Mouse (Mus musculus): ENCODE measurements around the gene Ano3. TPM values are rescaled to one million over a fixed set of nuclear protein-coding genes. Genes with fewer than 3 reads are reported as not detected.
"Not testable (repeated sequence)": the region's sequence is repeated elsewhere in the genome, so short reads cannot be mapped to it uniquely, and the experiment has no call there.

The Ano3 gene
- 0.55 and 0.80 TPM in 2 replicates for polyA plus RNA-seq (2016; fragmentation: Nextera tagmentation; extraction: Ambion mirVana)

DNA sequence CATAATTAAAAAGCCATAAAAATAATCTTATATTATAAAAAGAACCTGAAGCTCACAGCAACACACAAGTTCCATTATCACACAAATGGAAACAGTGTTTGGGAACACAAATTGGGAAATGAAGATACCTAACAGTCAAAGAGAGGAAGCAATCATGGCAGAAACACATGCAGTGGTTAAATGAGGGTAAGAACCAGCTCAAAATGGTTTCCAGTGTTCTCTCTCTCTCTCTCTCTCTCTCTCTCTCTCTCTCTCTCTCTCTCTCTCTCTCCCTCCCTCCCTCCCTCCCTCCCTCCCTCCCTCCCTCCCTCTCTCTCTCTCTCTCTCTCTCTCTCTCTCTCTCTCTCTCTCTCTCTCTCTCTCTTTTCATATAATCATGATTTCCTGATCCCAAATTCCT, at the start of gene Ano3:
Ano3 (minus strand) TSS at position 101 of the 400 bp plus-strand sequence.
- H3K27me3 ChIP-seq (ENCODE audit: insufficient read depth, poor library complexity, severe bottlenecking); H3K36me3 ChIP-seq; H3K27ac ChIP-seq; H3K4me1 ChIP-seq; H3K9me3 ChIP-seq; DNase-seq (ENCODE audit: low spot score): not testable (repeated sequence)
- peak within 1 kb of the TSS; percentile 49 for H3K4me3 ChIP-seq

DNA sequence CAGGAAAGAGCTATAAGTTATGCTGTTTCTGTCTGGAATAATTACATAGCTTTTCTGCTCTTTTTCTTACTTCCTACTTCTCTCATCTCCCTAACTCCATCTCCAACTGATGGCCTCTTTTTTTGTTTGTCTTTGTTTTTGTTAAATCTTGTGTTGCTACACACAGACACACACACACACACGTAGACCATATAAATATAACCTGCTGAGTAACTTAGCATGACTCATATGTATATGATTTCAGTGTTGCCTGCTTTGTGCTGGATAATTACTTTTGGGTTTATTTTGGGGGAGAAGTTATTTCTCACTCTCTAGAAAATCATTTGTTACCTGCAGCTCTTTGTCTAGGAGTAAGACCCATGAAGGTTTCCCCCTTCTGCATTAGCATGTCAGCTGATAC, 39.3 kb upstream of the Ano3 start:
- Histone ChIP-seq H3K4me1 (no peaks in the 10 kb centered on the region), H3K27ac (no peak overlapping the region), H3K4me3 (no peak overlapping the region), H3K9me3 (no peaks in the 10 kb centered on the region), H3K27me3 (ENCODE audit: insufficient read depth, poor library complexity, severe bottlenecking) (no peaks in the 10 kb centered on the region), H3K36me3 (no peaks in the 10 kb centered on the region)
- 80% methylated on average over 1 of the region's 1 CpGs for WGBS
- DNase-seq (ENCODE audit: low spot score): no peak

DNA sequence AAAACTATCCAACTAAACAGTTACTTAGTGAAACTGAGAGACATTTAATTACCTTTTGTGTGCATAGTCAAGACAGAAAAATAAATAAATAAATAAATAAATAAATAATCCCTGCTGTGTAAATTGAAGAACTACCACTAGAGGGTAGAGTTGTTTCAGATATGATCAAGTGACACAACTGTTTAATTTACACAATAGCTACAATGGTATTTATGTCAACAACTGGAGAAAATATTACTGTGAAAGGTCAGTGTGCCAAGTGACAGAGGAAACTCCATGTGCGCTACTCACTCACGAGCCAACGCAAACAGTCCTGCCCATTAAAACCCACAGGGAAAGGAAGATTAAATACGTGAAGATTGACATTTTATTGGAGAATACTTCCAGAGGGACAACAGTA, 38.8 kb upstream of the Ano3 start:
- Histone ChIP-seq H3K27ac (no peak overlapping the region), H3K4me1 (no peaks in the 10 kb centered on the region), H3K9me3 (no peaks in the 10 kb centered on the region), H3K36me3 (no peaks in the 10 kb centered on the region), H3K4me3 (no peak overlapping the region), H3K27me3 (ENCODE audit: insufficient read depth, poor library complexity, severe bottlenecking) (no peaks in the 10 kb centered on the region)
- WGBS: 81% methylated on average over 4 of the region's 4 CpGs
- DNase-seq (ENCODE audit: low spot score): no peak

DNA sequence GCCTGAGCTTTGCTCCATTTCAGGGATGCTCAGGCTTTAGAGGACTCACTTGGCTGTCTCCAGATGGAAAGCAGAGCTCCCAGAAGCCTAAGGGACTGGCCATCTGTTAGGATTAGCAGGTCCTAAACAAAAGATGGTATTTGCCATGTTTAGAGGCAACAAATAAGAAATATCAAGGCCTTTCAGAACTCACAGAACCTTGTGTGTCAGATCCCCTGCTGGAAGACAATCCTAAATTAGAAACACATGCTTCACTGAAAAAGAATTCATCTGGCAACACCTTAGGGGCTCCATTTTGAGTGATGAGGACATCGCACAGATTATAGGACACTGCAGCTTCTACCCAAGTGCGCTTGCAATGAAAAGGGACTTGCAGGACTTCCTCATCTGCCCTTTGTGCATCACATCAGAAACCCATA, 35.1 kb upstream of the Ano3 start:
- 86% methylated on average over 2 of the region's 2 CpGs for WGBS

DNA sequence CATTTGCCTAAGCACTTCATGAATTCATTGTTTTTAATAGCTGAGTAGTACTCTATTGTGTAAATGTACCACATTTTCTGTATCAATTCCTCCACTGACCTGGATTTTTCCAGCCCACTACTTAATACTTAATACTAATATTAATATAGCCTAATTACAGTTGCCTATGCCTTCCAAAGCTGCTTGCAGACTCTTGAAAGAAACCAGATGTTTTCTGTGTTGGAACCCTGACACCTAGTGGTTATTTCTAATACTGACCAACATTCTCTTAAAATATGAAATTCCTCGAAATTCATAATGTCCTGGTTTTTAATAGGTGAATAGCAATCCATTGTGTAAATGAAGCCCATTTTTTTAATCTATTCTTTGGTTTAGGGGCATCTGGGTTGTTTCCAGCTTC, 31.0 kb upstream of the Ano3 start:
- Histone ChIP-seq H3K4me1 (no peaks in the 10 kb centered on the region), H3K36me3 (no peaks in the 10 kb centered on the region), H3K27me3 (ENCODE audit: insufficient read depth, poor library complexity, severe bottlenecking) (no peaks in the 10 kb centered on the region), H3K27ac (no peak overlapping the region), H3K4me3 (no peak overlapping the region), H3K9me3 (no peaks in the 10 kb centered on the region)
- WGBS: 40% methylated on average over 1 of the region's 1 CpGs
- DNase-seq (ENCODE audit: low spot score): no peak

More for the DNA sequence above, 35.1 kb upstream of the Ano3 start:
- no peak overlapping the region for H3K4me3 ChIP-seq
- H3K9me3 ChIP-seq: no peaks in the 10 kb centered on the region
- H3K36me3 ChIP-seq: no peaks in the 10 kb centered on the region
- no peak overlapping the region for H3K27ac ChIP-seq
- no peaks in the 10 kb centered on the region for H3K4me1 ChIP-seq
- no peaks in the 10 kb centered on the region for H3K27me3 ChIP-seq (ENCODE audit: insufficient read depth, poor library complexity, severe bottlenecking)
- DNase-seq (ENCODE audit: low spot score): no peak

DNA sequence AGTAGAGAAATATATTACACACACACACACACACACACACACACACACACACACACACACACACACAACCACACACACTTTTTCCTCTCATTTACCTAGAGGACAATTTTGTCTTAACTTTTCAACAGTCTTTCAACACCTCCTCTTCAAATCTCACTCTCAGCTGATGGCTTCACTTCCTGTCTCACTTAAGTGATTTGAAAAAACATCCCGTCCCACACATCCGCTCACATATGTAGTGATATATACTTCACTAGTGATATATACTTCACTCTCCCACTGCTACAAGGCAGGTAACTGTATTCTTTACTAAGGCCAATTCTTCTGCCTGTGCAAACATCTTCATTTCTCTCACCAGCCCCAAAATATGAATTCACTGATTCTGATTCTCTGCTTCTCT, 28.9 kb upstream of the Ano3 start:
- Histone ChIP-seq H3K4me3 (no peak overlapping the region), H3K36me3 (no peaks in the 10 kb centered on the region), H3K27me3 (ENCODE audit: insufficient read depth, poor library complexity, severe bottlenecking) (no peaks in the 10 kb centered on the region), H3K4me1 (no peaks in the 10 kb centered on the region), H3K27ac (no peak overlapping the region), H3K9me3 (no peaks in the 10 kb centered on the region)
- 44% methylated on average over 2 of the region's 2 CpGs for WGBS
- DNase-seq (ENCODE audit: low spot score): no peak

DNA sequence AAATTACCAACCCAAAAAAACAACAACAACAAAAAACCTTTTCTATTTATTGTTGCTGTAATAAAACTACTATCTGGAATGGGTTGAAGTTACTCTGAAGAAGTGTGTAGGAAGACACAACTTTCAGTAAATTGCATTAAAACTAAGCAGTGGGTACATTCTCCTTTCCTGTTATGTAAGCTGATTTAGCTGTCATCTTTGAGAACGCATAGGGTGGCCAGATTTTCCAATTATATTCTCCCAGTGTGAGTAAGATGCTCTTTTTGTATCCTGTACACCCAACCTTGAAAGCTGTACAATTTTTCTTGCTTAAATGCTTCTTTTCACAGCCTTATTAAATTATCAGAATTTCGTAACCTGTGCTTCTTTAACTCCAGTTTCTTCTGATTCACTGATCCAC, 26.1 kb upstream of the Ano3 start:
- 80% methylated on average over 2 of the region's 2 CpGs for WGBS
- no peak overlapping the region for H3K4me3 ChIP-seq
- no peak for DNase-seq (ENCODE audit: low spot score)

DNA sequence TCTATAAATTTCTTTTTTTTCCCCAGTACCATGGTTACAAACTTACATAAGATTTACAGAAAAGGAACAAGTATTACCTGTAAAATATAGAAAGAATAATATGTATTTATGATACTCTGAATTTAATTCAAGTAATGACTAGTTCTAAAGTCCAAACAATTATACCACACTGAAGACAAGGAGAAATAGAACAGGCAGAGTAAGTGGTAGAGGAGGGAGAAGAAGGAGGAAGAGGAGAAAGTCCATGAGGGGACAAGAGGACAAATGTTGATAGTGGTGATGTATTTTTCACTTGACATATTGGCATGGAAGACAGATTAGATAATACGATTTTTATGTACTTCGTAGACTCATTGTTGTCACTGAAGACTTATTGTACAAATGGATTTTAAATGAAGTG, 19.4 kb upstream of the Ano3 start:
- WGBS: 87% methylated on average over 2 of the region's 2 CpGs
- H3K4me3 ChIP-seq: no peak overlapping the region
- DNase-seq (ENCODE audit: low spot score): no peak

More for the DNA sequence above, 26.1 kb upstream of the Ano3 start:
- H3K27ac ChIP-seq: no peak overlapping the region
- H3K36me3 ChIP-seq: no peaks in the 10 kb centered on the region
- H3K4me1 ChIP-seq: no peaks in the 10 kb centered on the region
- H3K27me3 ChIP-seq (ENCODE audit: insufficient read depth, poor library complexity, severe bottlenecking): no peaks in the 10 kb centered on the region
- no peaks in the 10 kb centered on the region for H3K9me3 ChIP-seq

DNA sequence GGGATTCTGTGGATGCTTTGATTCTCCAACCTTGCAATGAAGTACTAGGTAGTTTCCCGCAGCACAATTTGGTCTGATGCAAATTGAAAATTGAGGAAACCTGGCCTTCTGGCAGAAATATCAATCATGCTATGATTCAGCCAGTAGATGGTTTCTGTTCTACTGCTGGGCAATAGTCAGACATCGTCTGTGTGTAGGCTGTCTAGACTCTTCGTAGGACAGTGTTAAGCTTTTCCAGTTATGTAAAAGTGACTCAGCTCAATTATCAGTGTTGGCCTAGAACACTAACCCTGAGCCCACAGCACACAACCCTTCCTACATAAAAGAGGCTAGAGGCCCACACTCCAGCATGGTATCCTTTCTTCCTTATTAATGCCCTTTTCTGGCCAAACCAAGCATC, 14.7 kb upstream of the Ano3 start:
- H3K27ac ChIP-seq: no peak overlapping the region
- H3K4me3 ChIP-seq: no peak overlapping the region
- no peaks in the 10 kb centered on the region for H3K9me3 ChIP-seq
- no peaks in the 10 kb centered on the region for H3K27me3 ChIP-seq (ENCODE audit: insufficient read depth, poor library complexity, severe bottlenecking)
- no peak for DNase-seq (ENCODE audit: low spot score)
- no peaks in the 10 kb centered on the region for H3K36me3 ChIP-seq
- H3K4me1 ChIP-seq: no peaks in the 10 kb centered on the region
- 91% methylated on average over 3 of the region's 3 CpGs for WGBS

More for the DNA sequence above, 19.4 kb upstream of the Ano3 start:
- no peaks in the 10 kb centered on the region for H3K4me1 ChIP-seq
- H3K9me3 ChIP-seq: no peaks in the 10 kb centered on the region
- H3K36me3 ChIP-seq: no peaks in the 10 kb centered on the region
- H3K27me3 ChIP-seq (ENCODE audit: insufficient read depth, poor library complexity, severe bottlenecking): no peaks in the 10 kb centered on the region
- no peak overlapping the region for H3K27ac ChIP-seq

DNA sequence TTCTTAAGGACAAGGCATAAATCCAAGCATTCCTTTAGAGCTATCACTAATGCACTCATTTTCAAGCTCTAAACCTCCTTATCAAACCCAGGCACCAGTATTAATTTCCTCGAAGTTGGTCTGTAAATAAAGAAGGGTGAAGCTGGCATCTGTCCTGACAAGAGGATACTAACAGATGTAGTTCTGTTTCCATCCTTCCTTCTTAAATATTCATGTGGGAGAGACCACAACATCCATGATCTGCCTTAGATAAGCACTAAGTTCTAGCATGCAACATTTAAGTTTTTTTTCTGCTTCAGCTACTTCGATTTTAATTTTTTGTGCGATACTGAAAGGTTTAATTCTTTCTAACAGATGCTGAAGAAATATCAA, 305 bp downstream of the Ano3 start:
- Histone ChIP-seq H3K27me3 (ENCODE audit: insufficient read depth, poor library complexity, severe bottlenecking) (no peaks in the 10 kb centered on the region), H3K36me3 (no peaks in the 10 kb centered on the region), H3K9me3 (no peaks in the 10 kb centered on the region), H3K4me1 (no peaks in the 10 kb centered on the region), H3K27ac (no peak overlapping the region), H3K4me3 (no peak overlapping the region; the same call in 1 of the 2 replicates)
- no peak for DNase-seq (ENCODE audit: low spot score)
- WGBS: 64% methylated on average over 3 of the region's 3 CpGs

DNA sequence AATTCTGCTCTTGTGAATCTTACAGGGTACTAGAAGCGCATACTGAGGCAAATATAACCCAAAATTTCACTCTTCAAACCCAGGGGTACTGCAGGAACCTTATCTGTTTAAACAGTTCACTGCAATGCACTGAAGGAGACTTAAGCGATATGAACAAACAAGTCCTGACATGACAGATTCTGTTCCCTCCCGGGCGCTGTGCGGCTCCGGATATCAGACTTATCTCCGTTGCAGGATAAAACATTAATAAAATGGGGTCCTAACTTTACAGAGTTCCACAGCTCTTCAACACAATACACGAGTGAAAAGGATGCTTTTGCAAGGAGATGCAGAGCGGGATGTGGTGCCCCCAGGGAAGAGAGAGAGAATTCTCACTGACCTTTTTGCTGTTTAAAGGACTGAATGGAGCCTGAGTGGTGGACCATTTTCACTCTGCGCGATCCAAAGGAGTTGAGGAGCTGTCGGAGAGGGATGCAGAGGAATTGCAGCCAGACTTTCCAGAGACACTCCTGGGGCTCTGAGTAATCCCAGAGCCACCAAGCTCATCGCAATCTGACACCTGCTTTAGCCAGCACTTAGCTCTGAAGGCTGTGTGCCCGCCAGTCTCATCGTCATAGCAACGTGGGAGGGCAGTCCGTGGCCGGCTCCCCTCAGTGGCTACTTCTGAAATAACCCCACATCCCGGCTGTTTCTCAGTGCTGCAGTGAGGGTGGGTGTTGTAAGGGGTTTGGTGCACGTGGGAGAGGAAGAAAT, 868 bp downstream of the Ano3 start:
- H3K36me3 ChIP-seq: no peaks in the 10 kb centered on the region
- peak overlapping the region; percentile 49 for H3K4me3 ChIP-seq
- no peaks in the 10 kb centered on the region for H3K27me3 ChIP-seq (ENCODE audit: insufficient read depth, poor library complexity, severe bottlenecking)
- 7% methylated on average over 20 of the region's 20 CpGs for WGBS
- H3K4me1 ChIP-seq: no peaks in the 10 kb centered on the region
- peak; percentile 82 for DNase-seq (ENCODE audit: low spot score)
- H3K27ac ChIP-seq: no peak overlapping the region
- H3K9me3 ChIP-seq: no peaks in the 10 kb centered on the region

DNA sequence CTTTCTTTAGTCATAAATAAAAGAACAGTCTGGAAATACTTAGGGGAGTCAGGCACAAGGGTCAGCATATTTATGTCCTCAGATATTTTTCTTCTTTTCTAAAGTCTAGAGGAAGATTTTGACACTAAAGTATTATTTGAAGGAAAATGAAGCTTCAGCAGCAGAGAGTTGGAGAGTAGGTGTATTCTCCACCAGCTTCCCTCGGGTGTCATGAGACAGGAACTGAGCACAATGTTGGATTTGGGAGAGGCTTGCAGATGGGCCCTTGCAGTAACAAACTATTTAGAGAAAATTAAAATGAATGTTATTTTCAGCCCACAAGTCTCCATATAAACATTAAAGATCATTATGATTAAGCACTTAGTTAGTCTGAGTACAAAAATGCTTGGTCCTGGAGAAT, 5.6 kb downstream of the Ano3 start:
- no peaks in the 10 kb centered on the region for H3K36me3 ChIP-seq
- no peak overlapping the region for H3K27ac ChIP-seq
- H3K4me1 ChIP-seq: no peaks in the 10 kb centered on the region
- no peak for DNase-seq (ENCODE audit: low spot score)
- no peak overlapping the region for H3K4me3 ChIP-seq
- H3K9me3 ChIP-seq: no peaks in the 10 kb centered on the region
- H3K27me3 ChIP-seq (ENCODE audit: insufficient read depth, poor library complexity, severe bottlenecking): no peaks in the 10 kb centered on the region
- 66% methylated on average over 1 of the region's 1 CpGs for WGBS

DNA sequence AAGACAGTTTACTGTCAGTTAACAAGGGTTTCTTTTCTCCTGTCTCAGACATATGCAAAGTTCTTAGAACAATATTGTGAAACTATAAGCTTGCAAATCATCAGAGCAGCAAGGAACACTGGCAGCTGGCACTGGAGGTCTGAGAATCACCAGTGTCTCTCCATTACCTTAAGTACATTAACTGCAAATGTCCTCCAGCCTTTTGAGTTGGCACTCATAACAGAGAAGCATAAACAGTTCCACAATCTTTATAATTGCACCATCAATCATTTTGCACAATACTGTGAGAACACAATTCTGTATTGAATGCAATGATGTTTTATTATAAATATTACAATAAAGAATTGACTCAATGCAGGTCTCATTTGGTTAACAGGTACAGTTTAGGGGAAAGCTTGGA, 15.0 kb downstream of the Ano3 start:
- no peaks in the 10 kb centered on the region for H3K9me3 ChIP-seq
- H3K4me3 ChIP-seq: no peak overlapping the region
- no peaks in the 10 kb centered on the region for H3K36me3 ChIP-seq
- H3K27me3 ChIP-seq (ENCODE audit: insufficient read depth, poor library complexity, severe bottlenecking): no peaks in the 10 kb centered on the region
- DNase-seq (ENCODE audit: low spot score): no peak
- H3K27ac ChIP-seq: no peak overlapping the region
- no peaks in the 10 kb centered on the region for H3K4me1 ChIP-seq

DNA sequence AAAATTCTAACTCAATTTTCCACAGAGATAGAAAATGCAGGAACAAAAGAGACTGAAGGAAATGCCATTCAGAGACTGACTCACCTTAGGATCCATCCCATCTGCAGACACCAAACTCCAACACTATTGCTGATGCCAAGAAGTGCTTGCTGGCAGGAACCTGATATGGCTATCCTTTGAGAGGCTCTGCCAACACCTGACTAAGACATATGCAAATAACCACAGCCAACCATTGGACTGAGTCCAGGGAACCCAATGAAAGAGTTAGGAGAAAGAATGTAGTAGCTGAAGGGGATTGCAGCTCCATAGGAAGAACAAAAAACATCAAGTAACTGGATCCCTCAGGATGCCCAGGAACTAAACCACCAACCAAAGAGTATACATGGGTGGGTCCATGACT, 21.6 kb downstream of the Ano3 start:
- Histone ChIP-seq H3K27me3 (ENCODE audit: insufficient read depth, poor library complexity, severe bottlenecking) (no peaks in the 10 kb centered on the region), H3K36me3 (no peaks in the 10 kb centered on the region), H3K9me3 (no peaks in the 10 kb centered on the region), H3K4me1 (no peaks in the 10 kb centered on the region), H3K4me3 (no peak overlapping the region), H3K27ac (no peak overlapping the region)
- no peak for DNase-seq (ENCODE audit: low spot score)

Measured in heart, embryonic 10.5 days (tissue).